Mouse (Mus musculus): ENCODE measurements around the gene Il22ra1.

DNA sequence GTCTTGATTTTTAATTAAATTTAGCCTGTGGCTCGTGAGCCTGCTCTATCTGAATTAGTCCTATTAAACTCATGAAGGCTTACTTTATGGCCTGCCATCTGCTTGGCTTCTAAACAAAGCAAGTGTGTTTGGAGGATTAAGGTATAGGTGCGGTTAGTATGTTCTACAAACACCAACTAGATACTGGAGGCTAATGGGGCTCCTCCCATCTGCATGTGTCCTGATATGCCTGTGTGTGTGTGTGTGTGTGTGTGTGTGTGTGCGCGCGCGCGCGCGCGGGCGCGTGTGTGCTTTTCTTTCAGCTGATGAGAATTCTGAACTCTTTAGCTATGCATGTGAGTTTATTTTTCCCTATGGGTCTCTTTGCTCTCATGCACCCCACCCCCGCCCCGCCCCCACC is 11.7 kb downstream of the Il22ra1 start:
- TF ChIP-seq CTCF (IDR thresholded peaks at IDR 0.05; ENCODE audit: insufficient read depth, low read length) (no peak), POLR2A (IDR thresholded peaks at IDR 0.05; ENCODE audit: borderline replicate concordance, extremely low read depth, low read depth, low read length) (no peak)

Data from lung, adult 2 months (tissue).